Mouse (Mus musculus) skeletal muscle tissue, postnatal 0 days (tissue): ENCODE measurements around the gene Nop9. TPM values are rescaled to one million over a fixed set of nuclear protein-coding genes. Genes with fewer than 3 reads are reported as not detected.

Experiments
- polyA plus RNA-seq: library from polyadenylated mRNA; unstranded; fragments of >200 nt; fragmentation: Nextera tagmentation; extraction: Ambion mirVana; gene quantifications from 2 replicates; pipeline ENCODE4 v1.2.1, GENCODE M21; 2015

The Nop9 gene
- 14.6 and 17.5 TPM in 2 replicates for polyA plus RNA-seq

GRCm38 (mm10) chr14:55745180-55745860, at the start of gene Nop9, which contains the start of gene Dhrs1:
Gene Nop9 (plus strand): TSS chr14:55745693.
Gene Dhrs1 (minus strand): TSS chr14:55745690.

GRCm38 (mm10) chr14:55713729-55714122, 31.8 kb upstream of the Nop9 start, which contains the start of gene Tgm1:
Gene Tgm1 (minus strand): TSS chr14:55713926.

GRCm38 (mm10) chr14:55721700-55722437, 23.6 kb upstream of the Nop9 start, which contains the start of gene Rabggta:
Gene Rabggta (minus strand): TSS chr14:55722263.

GRCm38 (mm10) chr14:55758363-55758784, 12.9 kb downstream of the Nop9 start, which contains the start of gene Cideb:
Gene Cideb (minus strand): TSS chr14:55758458.

GRCm38 (mm10) chr14:55761163-55761562, 15.7 kb downstream of the Nop9 start, which contains the start of gene Ltb4r2:
Gene Ltb4r2 (plus strand): TSS chr14:55761428.

GRCm38 (mm10) chr14:55765696-55766095, 20.2 kb downstream of the Nop9 start, which contains the start of gene Ltb4r1:
Gene Ltb4r1 (plus strand): TSS chr14:55765962.

GRCm38 (mm10) chr14:55783958-55784235, 38.4 kb downstream of the Nop9 start, which contains the start of gene Adcy4:
Gene Adcy4 (minus strand): TSS chr14:55784095.

GRCm38 (mm10) chr14:55788256-55789050, 43.0 kb downstream of the Nop9 start, which contains the start of gene Ripk3:
Gene Ripk3 (minus strand): TSS chr14:55788865.

Other genes with a start within 250 kb of the Nop9 start
- gene Cpne6, start 235.2 kb upstream of the Nop9 start, polyA plus RNA-seq: not detected in 2 replicates
- not detected in 2 replicates for gene Nrl, start 220.7 kb upstream of the Nop9 start, polyA plus RNA-seq
- gene Pck2, start 205.4 kb upstream of the Nop9 start, polyA plus RNA-seq: 15.8 and 17.4 TPM in 2 replicates
- gene Dcaf11, start 185.7 kb upstream of the Nop9 start, polyA plus RNA-seq: 45.2 and 45.3 TPM in 2 replicates
- 1.2 and 1.5 TPM in 2 replicates for gene A730061H03Rik, start 185.3 kb upstream of the Nop9 start, polyA plus RNA-seq
- gene Fitm1, start 170.1 kb upstream of the Nop9 start, polyA plus RNA-seq: 342 and 394 TPM in 2 replicates
- 88.6 and 106 TPM in 2 replicates for gene Psme1, start 167.6 kb upstream of the Nop9 start, polyA plus RNA-seq
- gene Emc9, start 160.4 kb upstream of the Nop9 start, polyA plus RNA-seq: 63.2 and 67.4 TPM in 2 replicates
- 186 and 262 TPM in 2 replicates for gene Psme2, start 154.6 kb upstream of the Nop9 start, polyA plus RNA-seq
- gene Rnf31, start 154.0 kb upstream of the Nop9 start, polyA plus RNA-seq: 10.3 and 13.4 TPM in 2 replicates
- 11.4 and 12.2 TPM in 2 replicates for gene Irf9, start 142.1 kb upstream of the Nop9 start, polyA plus RNA-seq
- 1.8 and 1.9 TPM in 2 replicates for gene Rec8, start 127.7 kb upstream of the Nop9 start, polyA plus RNA-seq
- gene Ipo4, start 109.7 kb upstream of the Nop9 start, polyA plus RNA-seq: 52.7 and 61.0 TPM in 2 replicates
- gene Gm49378, start 107.8 kb upstream of the Nop9 start, polyA plus RNA-seq: 1.3 and 2.0 TPM in 2 replicates
- gene Tm9sf1, start 101.9 kb upstream of the Nop9 start, polyA plus RNA-seq: 48.0 and 52.2 TPM in 2 replicates
- 0.24 and 0.32 TPM in 2 replicates for gene Tssk4, start 95.5 kb upstream of the Nop9 start, polyA plus RNA-seq
- 29.8 and 35.3 TPM in 2 replicates for gene Mdp1, start 85.2 kb upstream of the Nop9 start, polyA plus RNA-seq
- 15.1 and 16.5 TPM in 2 replicates for gene Gmpr2, start 73.8 kb upstream of the Nop9 start, polyA plus RNA-seq
- gene Nedd8, start 73.6 kb upstream of the Nop9 start, polyA plus RNA-seq: 356 and 376 TPM in 2 replicates
- 14.2 and 15.0 TPM in 2 replicates for gene Tinf2, start 63.9 kb upstream of the Nop9 start, polyA plus RNA-seq
- 0.35 and 1.9 TPM in 2 replicates for gene Tgm1, start 31.8 kb upstream of the Nop9 start, polyA plus RNA-seq
- gene Rabggta, start 23.4 kb upstream of the Nop9 start, polyA plus RNA-seq: 12.8 and 13.3 TPM in 2 replicates
- 41.5 and 50.2 TPM in 2 replicates for gene Dhrs1, start within 50 bp of the Nop9 start, polyA plus RNA-seq
- 0.11 and 0.12 TPM in 2 replicates for gene Cideb, start 12.8 kb downstream of the Nop9 start, polyA plus RNA-seq
- 0.23 and 0.41 TPM in 2 replicates for gene Ltb4r2, start 15.7 kb downstream of the Nop9 start, polyA plus RNA-seq
- gene Ltb4r1, start 20.3 kb downstream of the Nop9 start, polyA plus RNA-seq: 0.21 and 0.61 TPM in 2 replicates
- 5.0 and 5.7 TPM in 2 replicates for gene Adcy4, start 38.4 kb downstream of the Nop9 start, polyA plus RNA-seq
- gene Ripk3, start 43.2 kb downstream of the Nop9 start, polyA plus RNA-seq: 6.7 and 11.8 TPM in 2 replicates
- gene Nfatc4, start 77.5 kb downstream of the Nop9 start, polyA plus RNA-seq: 10.9 and 11.6 TPM in 2 replicates
- 3.1 and 3.3 TPM in 2 replicates for gene Nynrin, start 108.3 kb downstream of the Nop9 start, polyA plus RNA-seq
- 0.21 and 0.28 TPM in 2 replicates for gene Cbln3, start 138.7 kb downstream of the Nop9 start, polyA plus RNA-seq
- 6.2 and 7.7 TPM in 2 replicates for gene Khnyn, start 139.3 kb downstream of the Nop9 start, polyA plus RNA-seq
- 66.3 and 69.2 TPM in 2 replicates for gene Sdr39u1, start 154.6 kb downstream of the Nop9 start, polyA plus RNA-seq
- gene Cma1, start 199.0 kb downstream of the Nop9 start, polyA plus RNA-seq: 390 and 665 TPM in 2 replicates
- gene Cma2, start 205.3 kb downstream of the Nop9 start, polyA plus RNA-seq: 0.28 and 0.91 TPM in 2 replicates